Mouse (Mus musculus) hindbrain, embryonic 15.5 days (tissue): Measurements from ENCODE around the gene Ndufs3. TPM values are rescaled to one million over a fixed set of nuclear protein-coding genes. Genes with fewer than 3 reads are reported as not detected.
A peak's percentile ranks its signal among the peaks of the same experiment; 100 is the strongest.

ENCODE experiments used
- ATAC-seq: fragments of 200-750 bp; cut with Nextera tagmentation; 2 replicates; pipeline ENCODE4 v1.8.0; 2017; ENCODE audit warnings: low read depth, moderate number of reproducible peaks, moderate TSS enrichment; ENCODE audit not compliant: low FRiP score
- H3K27ac ChIP-seq: fragments of 300-500 bp; sonication (generic); replicated peaks from 2 replicates; pipeline ENCODE4 v1.5.1; 2015; ENCODE audit warnings: mild to moderate bottlenecking, inconsistent platforms
- H3K27me3 ChIP-seq: fragments of 300-500 bp; sonication (generic); 2 replicates; pipeline ENCODE4 v1.6.1; 2015; ENCODE audit warnings: control low read depth, inconsistent platforms
- H3K36me3 ChIP-seq: fragments of 300-500 bp; sonication (generic); 2 replicates; pipeline ENCODE4 v1.6.1; 2015; ENCODE audit warnings: control low read depth, inconsistent platforms
- H3K4me1 ChIP-seq: fragments of 300-500 bp; sonication (generic); replicated peaks from 2 replicates; pipeline ENCODE4 v1.6.1; 2015; ENCODE audit warnings: control low read depth, inconsistent platforms
- H3K4me2 ChIP-seq: fragments of 300-500 bp; sonication (generic); 2 replicates; pipeline ENCODE4 v1.6.1; 2015; ENCODE audit warnings: moderate library complexity, mild to moderate bottlenecking, inconsistent platforms
- H3K4me3 ChIP-seq: fragments of 300-500 bp; sonication (generic); 2 replicates; pipeline ENCODE4 v1.5.1; 2015; ENCODE audit warnings: mild to moderate bottlenecking, inconsistent platforms
- H3K9ac ChIP-seq: fragments of 300-500 bp; sonication (generic); 2 replicates; pipeline ENCODE4 v1.6.1; 2015; ENCODE audit warnings: inconsistent platforms
- H3K9me3 ChIP-seq: fragments of 300-500 bp; sonication (generic); 2 replicates; pipeline ENCODE4 v1.6.1; 2016; ENCODE audit warnings: control low read depth, inconsistent platforms
- WGBS: fragments of 180-500 bp; shearing (Covaris S2); methylation state at CpG from one replicate; pipeline ENCODE4 v1.1.7; 2015; 5-methylcytosine and 5-hydroxymethylcytosine counted together
- polyA plus RNA-seq: library from polyadenylated mRNA; unstranded; fragments of >200 nt; fragmentation: Nextera tagmentation; extraction: Ambion mirVana; gene quantifications from 2 replicates; pipeline ENCODE4 v1.2.1, GENCODE M21; 2015

The Ndufs3 gene
- polyA plus RNA-seq, 1 experiment from 2014 or later: 208 TPM

DNA sequence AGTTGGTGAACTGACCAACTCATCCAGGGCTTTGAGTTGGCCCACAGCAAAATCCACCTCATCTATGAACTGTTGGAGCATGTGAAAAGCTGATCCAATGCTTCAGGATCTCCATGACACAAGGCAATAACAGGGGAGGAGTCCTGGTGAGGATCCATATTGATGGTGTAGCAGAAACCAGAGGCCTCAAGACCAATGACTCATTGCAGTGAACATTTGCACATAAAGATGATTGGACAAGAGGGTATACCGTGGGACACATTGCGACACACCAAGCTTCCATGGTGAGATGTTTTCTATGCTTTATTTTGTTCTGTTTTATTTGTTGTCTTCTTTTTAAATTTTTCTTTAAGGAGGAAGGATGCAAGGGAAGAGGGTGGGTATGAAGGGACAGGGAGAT, 18.0 kb upstream of the Ndufs3 start:
- H3K27me3 ChIP-seq: no peaks in the 10 kb centered on the region
- no peak overlapping the region for H3K27ac ChIP-seq
- ATAC-seq: no peak
- H3K4me3 ChIP-seq: no peak overlapping the region
- no peaks in the 10 kb centered on the region for H3K36me3 ChIP-seq
- H3K4me1 ChIP-seq: peaks cover 10% of the 10 kb centered on the region
- no peaks in the 10 kb centered on the region for H3K9me3 ChIP-seq
- no peak overlapping the region for H3K4me2 ChIP-seq
- WGBS: 97% methylated on average over 2 of the region's 2 CpGs
- no peak overlapping the region for H3K9ac ChIP-seq

DNA sequence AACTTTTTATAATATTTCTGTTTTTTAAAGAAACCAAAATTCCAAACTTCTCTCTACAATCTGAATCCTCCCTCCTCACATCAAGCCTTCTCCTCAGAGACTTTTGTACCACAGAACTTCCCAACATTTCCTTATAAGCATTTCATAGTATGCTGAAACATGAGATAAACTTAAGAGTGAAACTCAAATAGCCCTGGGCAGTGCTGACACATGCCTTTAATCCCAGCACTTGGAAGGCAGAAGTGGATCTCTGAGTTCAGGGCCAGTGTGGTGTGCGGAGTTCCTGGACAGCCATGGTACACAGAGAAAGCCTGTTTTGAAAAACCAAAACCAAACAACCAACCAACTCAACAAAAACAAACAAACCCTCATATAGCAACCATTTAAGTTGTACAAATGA, 16.6 kb upstream of the Ndufs3 start:
- Histone ChIP-seq H3K4me3 (no peak overlapping the region), H3K27me3 (no peaks in the 10 kb centered on the region), H3K9ac (no peak overlapping the region), H3K27ac (no peak overlapping the region), H3K36me3 (no peaks in the 10 kb centered on the region), H3K4me1 (peaks cover 21% of the 10 kb centered on the region), H3K9me3 (no peaks in the 10 kb centered on the region), H3K4me2 (no peak overlapping the region)
- 95% methylated on average over 1 of the region's 1 CpGs for WGBS
- no peak for ATAC-seq

DNA sequence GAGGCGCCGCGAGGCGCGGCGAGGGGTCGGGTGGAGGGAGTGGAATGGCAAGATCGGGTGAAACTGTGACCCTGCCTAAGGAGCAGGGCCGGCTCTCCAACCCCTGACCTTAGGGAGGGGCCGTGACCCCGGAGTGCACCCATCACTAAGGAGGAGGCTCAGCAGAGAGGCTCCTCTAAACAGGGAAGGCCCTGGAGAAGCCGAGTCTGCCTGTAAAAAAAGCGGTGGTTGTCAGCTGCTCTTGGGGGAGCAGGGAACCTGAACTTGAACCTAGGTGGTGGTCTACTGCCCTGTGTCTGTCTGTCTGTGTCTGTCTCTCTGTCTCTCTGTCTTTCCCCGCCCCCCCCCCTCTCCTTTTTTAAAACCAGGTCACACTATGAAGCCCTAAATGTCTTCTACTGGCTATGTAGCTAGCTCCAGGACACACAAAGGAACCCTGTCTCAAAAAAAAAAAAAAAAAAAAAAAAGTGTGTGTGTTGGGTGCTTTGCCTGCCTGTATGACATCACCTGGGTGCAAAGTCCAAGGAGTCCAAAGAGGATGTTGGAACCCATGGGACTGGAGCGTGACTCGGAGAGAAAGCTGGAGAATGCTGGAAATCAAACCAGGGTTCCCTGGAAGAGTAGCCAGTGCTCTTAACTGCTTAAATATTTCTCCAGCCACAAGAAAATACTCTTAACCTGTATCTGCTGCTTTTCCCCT, 13.5 kb upstream of the Ndufs3 start:
- Histone ChIP-seq H3K4me2 (peak overlapping the region; percentile 96), H3K9me3 (no peaks in the 10 kb centered on the region), H3K4me3 (peak overlapping the region; percentile 79), H3K27ac (peak overlapping the region; percentile 94), H3K27me3 (no peaks in the 10 kb centered on the region), H3K4me1 (peaks cover 40% of the 10 kb centered on the region), H3K9ac (peak overlapping the region; percentile 95), H3K36me3 (peaks cover 8% of the 10 kb centered on the region)
- 12% methylated on average over 15 of the region's 16 CpGs for WGBS
- peak; percentile 69 for ATAC-seq

DNA sequence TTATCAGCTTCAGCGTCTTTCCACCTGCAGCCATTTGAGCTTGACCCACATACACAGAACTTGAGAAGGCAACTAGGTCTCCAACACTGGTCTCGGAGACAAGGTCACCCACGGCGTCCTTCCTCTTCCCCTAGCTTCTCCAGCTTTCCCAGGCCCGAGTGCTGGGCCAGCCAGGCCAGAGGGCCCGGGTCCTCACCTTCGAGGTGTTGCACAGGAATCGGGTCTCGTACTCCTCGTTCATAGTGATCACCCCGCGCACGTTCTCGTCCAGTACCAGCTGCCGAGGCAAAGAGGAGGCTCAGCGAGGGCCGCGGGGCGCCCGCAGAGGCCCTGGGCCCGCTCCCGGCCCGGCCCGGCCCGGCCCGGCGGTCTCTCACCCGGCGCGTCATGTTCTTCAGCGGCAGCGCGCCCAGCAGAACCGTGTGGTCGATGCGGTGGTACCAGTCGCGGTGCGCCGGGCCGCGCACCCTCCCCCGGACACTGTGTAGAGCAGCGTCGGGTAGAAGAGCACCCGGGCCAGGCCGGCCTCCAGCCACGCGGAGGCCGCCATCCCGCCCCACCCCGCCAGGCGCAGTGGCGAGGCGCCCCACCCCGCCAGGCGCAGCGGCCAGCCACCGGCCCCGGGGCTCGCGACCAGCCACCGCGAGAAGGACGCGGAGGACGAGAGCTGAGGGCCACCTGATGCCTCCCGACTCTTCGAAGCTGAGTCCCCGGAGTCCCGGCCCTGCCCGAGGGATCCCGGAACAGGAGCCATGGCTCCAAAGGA, 12.8 kb upstream of the Ndufs3 start:
- Histone ChIP-seq H3K4me1 (peaks cover 40% of the 10 kb centered on the region), H3K27ac (peak overlapping the region; percentile 94), H3K27me3 (no peaks in the 10 kb centered on the region), H3K4me2 (peak overlapping the region; percentile 96), H3K36me3 (peaks cover 14% of the 10 kb centered on the region), H3K4me3 (peak overlapping the region; percentile 79), H3K9ac (peak overlapping the region; percentile 95), H3K9me3 (no peaks in the 10 kb centered on the region)
- peak; percentile 86 for ATAC-seq
- WGBS: under 1% methylated on average over 66 of the region's 73 CpGs

DNA sequence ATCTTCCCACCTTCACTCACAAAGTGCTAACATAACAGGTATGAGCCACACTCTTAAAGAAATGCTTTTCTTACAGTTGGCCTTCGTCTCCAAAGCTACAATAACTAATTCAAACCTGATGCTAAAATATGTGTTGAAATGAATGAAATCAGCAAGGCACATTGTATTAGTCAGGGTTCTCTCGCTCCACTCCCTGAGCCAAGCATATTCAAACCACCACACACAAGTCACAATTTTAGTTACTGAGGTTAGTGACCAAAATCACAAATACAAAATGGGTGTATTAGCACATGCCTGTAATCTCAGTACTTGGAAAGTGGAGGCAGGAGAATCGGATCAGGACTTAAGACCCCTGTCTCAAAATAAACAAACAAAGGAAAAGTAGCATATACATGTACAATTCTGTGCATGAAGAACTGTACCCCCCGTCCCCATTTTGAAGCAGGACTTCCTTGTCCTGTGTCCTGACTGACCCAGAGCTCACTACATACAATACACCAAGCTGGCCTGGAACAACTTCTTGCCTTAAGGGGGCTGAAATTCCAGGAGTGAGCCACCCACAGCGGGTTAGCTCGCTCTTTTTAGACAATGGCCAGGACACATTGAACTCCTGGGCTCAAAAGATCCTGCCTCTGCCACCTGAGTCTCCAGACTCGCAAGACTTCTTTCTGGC, 12.1 kb upstream of the Ndufs3 start:
- Histone ChIP-seq H3K4me3 (peak overlapping the region; percentile 79), H3K27ac (peak overlapping the region; percentile 94), H3K36me3 (peaks cover 19% of the 10 kb centered on the region), H3K9ac (peak overlapping the region; percentile 95), H3K27me3 (no peaks in the 10 kb centered on the region), H3K4me2 (peak overlapping the region; percentile 96), H3K9me3 (no peaks in the 10 kb centered on the region), H3K4me1 (peaks cover 40% of the 10 kb centered on the region)
- ATAC-seq: no peak
- 31% methylated on average over 7 of the region's 7 CpGs for WGBS

DNA sequence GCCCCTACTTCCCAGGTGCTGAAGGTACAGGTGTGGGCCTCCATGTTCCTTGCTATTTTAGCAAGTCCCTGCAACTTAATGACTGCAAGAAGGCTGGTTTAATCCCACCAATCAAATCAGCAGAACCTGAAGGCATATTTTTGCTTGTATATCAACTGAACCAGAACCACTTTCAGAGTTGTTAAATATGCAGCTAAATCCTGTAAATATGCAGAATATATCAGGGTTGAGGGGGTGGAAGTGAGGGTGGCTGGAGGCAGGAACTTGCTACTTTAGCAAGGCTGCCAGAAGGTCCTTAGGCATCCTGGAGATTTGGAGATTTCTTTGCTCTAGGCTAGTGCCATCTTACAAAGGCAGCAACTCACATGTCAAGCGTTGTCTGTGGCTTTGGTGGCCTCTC, 10.9 kb upstream of the Ndufs3 start:
- 48% methylated on average over 1 of the region's 1 CpGs for WGBS
- peaks cover 40% of the 10 kb centered on the region for H3K4me1 ChIP-seq
- H3K4me2 ChIP-seq: peak overlapping the region; percentile 96; the same call in 1 of the 2 replicates
- peak overlapping the region; percentile 95; the same call in 1 of the 2 replicates for H3K9ac ChIP-seq
- ATAC-seq: no peak
- H3K27me3 ChIP-seq: no peaks in the 10 kb centered on the region
- H3K4me3 ChIP-seq: no peak overlapping the region
- H3K27ac ChIP-seq: no peak overlapping the region
- no peaks in the 10 kb centered on the region for H3K9me3 ChIP-seq
- peaks cover 31% of the 10 kb centered on the region for H3K36me3 ChIP-seq

DNA sequence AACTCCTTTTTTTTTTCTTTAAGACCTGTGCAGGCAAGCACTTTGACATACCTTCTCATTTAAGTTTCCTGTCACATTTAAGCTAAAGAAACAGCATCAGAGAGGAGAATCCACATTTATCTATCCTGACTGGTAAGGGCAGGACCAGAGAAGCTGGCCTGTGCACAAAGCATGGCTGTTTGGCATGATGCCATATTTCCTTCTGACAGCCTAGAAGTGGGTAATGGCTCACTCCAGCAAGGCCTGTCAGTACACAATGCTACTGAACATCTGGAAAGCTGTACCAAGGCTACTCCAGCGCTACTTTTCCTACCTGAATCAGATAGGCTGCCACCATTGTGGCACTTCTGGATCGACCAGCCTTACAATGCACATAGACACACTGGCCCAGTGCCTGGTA, 9.0 kb upstream of the Ndufs3 start:
- no peaks in the 10 kb centered on the region for H3K27me3 ChIP-seq
- no peak overlapping the region for H3K9ac ChIP-seq
- no peak overlapping the region for H3K4me2 ChIP-seq
- H3K27ac ChIP-seq: no peak overlapping the region
- 65% methylated on average over 2 of the region's 2 CpGs for WGBS
- peaks cover 47% of the 10 kb centered on the region for H3K36me3 ChIP-seq
- peaks cover 40% of the 10 kb centered on the region for H3K4me1 ChIP-seq
- H3K9me3 ChIP-seq: no peaks in the 10 kb centered on the region
- no peak for ATAC-seq
- no peak overlapping the region for H3K4me3 ChIP-seq

DNA sequence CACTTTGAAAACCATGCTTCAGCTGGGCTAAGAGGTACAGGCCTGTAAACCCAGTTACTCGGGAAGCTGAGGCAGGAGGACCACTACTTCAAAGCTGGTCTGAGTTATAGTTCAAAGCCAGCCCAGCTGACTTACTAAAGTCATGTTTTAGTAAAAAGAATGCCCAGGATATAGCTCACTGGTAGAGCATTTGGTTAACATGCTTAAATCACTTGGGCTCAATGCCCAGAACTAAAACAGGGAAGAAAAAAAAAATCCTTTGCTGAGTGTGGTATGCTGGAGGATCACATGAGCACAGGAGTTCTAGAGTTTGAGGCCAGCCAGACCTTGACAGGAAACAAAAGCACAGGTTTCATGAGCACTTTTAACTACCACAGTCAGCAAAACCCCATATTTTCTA, 7.0 kb upstream of the Ndufs3 start:
- H3K4me2 ChIP-seq: no peak overlapping the region
- peaks cover 35% of the 10 kb centered on the region for H3K4me1 ChIP-seq
- WGBS: 89% methylated on average over 1 of the region's 1 CpGs
- H3K4me3 ChIP-seq: no peak overlapping the region
- no peaks in the 10 kb centered on the region for H3K9me3 ChIP-seq
- no peak for ATAC-seq
- no peak overlapping the region for H3K9ac ChIP-seq
- H3K27me3 ChIP-seq: no peaks in the 10 kb centered on the region
- H3K36me3 ChIP-seq: peaks cover 61% of the 10 kb centered on the region
- no peak overlapping the region for H3K27ac ChIP-seq

DNA sequence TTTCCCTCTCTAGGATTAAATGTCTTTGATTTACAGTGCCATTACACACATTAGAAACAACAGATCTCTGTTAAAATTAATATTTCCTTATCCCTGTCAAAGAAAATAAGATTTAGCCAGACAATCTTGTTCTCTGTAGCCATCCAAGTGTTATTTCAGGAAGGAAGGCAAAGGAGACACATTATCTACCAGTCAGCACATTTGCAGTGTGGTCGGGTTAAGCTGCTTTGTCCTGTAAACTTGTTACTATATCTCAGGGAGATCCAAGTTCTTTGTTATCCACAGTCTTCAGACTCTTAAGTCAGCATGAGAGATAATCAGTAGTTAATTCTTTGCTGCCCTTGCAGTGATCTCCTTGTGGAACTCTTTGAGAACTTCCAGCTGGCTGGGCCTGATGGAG, 6.2 kb upstream of the Ndufs3 start:
- Histone ChIP-seq H3K4me3 (no peak overlapping the region), H3K4me2 (no peak overlapping the region), H3K9me3 (no peaks in the 10 kb centered on the region), H3K27ac (no peak overlapping the region), H3K36me3 (peaks cover 64% of the 10 kb centered on the region), H3K4me1 (peaks cover 33% of the 10 kb centered on the region), H3K27me3 (no peaks in the 10 kb centered on the region), H3K9ac (no peak overlapping the region)
- no peak for ATAC-seq
- WGBS: 91% methylated on average over 1 of the region's 1 CpGs

DNA sequence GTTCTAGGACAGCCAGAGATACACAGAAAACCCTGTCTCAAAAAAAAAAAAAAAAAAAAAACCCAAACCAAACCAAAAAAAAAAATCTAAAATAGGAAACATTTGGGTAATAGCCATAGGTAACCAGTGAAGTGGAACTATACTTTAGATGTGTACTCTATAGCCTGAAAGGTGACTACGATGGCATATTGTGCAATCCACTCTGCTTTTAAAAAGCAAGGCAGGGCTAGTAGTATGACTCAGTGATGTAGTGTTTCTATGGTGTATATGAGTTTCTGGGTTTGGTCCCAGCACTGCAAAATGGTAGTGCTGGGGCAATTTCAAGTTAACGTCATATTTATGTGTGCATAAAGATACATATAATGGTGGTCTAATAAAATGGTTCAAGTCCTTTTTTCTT, 2.1 kb upstream of the Ndufs3 start:
- Histone ChIP-seq H3K36me3 (peaks cover 50% of the 10 kb centered on the region), H3K4me3 (no peak overlapping the region), H3K9me3 (no peaks in the 10 kb centered on the region), H3K27me3 (no peaks in the 10 kb centered on the region), H3K9ac (no peak overlapping the region), H3K27ac (no peak overlapping the region), H3K4me1 (peaks cover 37% of the 10 kb centered on the region), H3K4me2 (no peak overlapping the region)
- ATAC-seq: no peak
- WGBS: 95% methylated on average over 2 of the region's 2 CpGs

DNA sequence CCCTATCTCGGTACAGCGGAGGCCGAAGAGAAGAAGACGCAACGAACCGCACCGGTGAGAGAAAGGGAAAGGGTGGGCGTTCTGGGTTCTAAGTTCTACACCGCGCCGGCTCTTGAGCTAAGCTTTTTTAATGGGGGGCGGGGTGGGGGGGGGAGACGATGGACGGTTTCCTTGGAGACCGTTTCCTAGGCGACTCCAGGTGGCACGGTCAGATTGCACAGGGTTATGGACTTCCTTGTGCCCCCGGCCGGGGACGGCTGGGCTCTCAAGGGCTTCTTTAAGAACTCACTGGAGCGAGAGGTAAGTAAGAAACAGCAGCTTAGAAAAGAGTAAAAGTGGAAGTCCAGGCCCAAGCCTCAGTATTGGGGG, 213 bp upstream of the Ndufs3 start:
- H3K27ac ChIP-seq: peak overlapping the region; percentile 95
- H3K9me3 ChIP-seq: no peaks in the 10 kb centered on the region
- peak overlapping the region; percentile 88 for H3K9ac ChIP-seq
- peak overlapping the region; percentile 80 for H3K4me3 ChIP-seq
- no peak; the same call in 1 of the 2 replicates for ATAC-seq
- WGBS: 0% methylated on average over 21 of the region's 21 CpGs
- no peaks in the 10 kb centered on the region for H3K27me3 ChIP-seq
- peaks cover 37% of the 10 kb centered on the region for H3K4me1 ChIP-seq
- H3K36me3 ChIP-seq: peaks cover 44% of the 10 kb centered on the region
- H3K4me2 ChIP-seq: peak overlapping the region; percentile 64

DNA sequence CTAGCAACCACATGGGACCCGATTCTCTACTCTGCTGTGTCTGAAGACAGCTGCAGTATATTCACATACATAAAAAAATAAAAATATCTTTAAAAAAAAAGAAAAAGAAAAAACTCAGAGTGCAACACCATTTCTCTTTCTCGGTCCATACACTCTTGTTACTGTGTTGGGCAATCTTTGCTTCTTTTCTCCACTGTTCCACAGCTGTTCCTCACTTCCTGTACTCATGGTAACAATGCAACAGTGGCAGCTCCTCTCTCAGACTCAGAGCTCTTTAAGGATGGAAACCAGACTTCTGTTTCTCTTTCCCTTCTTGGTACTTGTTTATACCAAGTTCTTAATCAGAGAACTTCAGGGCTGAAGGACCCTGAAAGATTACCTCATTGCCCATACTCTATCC, 1.2 kb downstream of the Ndufs3 start:
- peaks cover 37% of the 10 kb centered on the region for H3K4me1 ChIP-seq
- no peaks in the 10 kb centered on the region for H3K27me3 ChIP-seq
- H3K9me3 ChIP-seq: no peaks in the 10 kb centered on the region
- peak overlapping the region; percentile 88 for H3K9ac ChIP-seq
- 92% methylated on average over 2 of the region's 2 CpGs for WGBS
- ATAC-seq: no peak
- peak overlapping the region; percentile 80 for H3K4me3 ChIP-seq
- peaks cover 33% of the 10 kb centered on the region for H3K36me3 ChIP-seq
- H3K27ac ChIP-seq: peak overlapping the region; percentile 95; the same call in 1 of the 2 replicates
- peak overlapping the region; percentile 72 for H3K4me2 ChIP-seq
